Mouse (Mus musculus) ovary, postnatal 14 days (tissue): ENCODE results near the gene Ppig.
"Not testable (repeated sequence)": the region's sequence is repeated elsewhere in the genome, so short reads cannot be mapped to it uniquely, and the experiment has no call there.

Source experiments
- DNase-seq: peaks from one replicate; pipeline ENCODE4 v3.0.0; 2022; ENCODE audit warnings: low spot score

Ppig gene

DNA sequence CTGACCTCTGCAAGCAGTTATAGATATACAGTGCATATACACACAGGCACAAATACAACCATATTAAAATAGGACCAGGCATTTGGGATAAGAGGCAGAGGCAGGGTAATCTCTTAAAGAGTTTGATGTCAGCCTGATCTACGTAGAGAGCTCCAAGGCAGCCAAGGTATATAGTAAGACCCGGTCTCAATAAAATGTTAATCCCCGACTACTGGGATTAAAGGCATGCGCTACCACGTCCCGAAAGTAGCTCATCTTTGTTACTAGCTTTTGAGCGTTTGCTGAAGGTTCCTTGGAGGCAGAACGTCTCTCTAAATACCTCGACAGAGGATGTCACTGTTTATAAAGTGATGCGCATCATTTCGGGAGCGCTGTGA lies at the start of gene Ppig:
Ppig (plus strand) TSS at position 273 of the 377 bp plus-strand sequence.
- DNase-seq: no peak

DNA sequence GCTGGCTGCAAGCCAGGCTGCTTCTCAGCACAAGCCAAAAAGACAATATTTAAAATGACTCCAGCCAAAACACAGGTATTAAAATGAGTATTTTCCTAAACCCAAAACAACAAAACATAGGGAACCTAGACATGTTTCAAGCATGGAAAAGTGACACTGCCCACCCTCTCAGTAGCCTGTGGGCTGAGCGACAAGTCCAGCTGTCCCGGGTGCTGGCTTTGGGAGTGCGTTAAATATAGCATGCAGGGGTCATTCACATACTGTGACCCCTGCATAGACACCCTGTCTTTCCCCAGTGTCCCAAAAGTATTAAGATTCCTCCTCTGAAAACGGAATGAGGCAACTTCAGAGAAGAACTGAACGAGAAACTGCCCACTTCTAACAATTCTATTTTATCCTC lies 48.6 kb upstream of the Ppig start:
- no peak for DNase-seq

DNA sequence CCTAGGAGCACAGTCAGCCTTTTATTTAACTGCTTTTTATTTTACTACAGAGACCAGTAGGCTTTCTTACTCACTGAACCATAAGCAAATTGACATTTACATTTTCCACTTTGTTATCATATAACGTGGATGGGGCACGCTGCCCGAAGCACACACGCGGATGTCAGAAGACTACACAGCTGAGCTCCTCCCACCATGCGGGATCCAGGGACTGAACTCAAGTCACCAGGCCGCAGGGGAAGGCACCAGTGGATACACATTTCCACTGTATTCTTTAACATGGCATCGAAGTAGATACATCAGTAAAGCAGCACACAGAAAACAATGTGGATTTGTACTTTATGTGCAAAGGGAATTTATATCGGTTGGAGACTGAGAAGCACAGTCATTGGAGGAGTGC lies 47.1 kb upstream of the Ppig start:
- no peak for DNase-seq

DNA sequence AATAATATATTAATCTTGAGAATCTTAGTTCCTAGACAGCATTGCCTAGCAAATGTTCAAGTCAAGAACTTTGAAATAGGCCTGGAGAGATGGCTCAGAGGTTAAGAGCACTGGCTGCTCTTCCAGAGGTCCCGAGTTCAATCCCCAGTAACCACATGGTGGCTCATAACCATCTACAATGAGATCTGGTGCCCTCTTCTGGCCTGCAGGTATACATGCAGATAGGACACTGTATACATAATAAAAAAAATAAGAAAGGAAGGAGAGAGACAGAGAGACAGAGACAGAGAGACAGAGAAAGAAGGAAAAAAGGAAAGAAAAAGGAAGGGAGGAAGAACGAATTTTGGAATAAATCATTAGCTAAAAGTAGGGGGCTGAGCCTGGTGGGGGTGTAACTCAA lies 45.6 kb upstream of the Ppig start:
- no peak for DNase-seq

DNA sequence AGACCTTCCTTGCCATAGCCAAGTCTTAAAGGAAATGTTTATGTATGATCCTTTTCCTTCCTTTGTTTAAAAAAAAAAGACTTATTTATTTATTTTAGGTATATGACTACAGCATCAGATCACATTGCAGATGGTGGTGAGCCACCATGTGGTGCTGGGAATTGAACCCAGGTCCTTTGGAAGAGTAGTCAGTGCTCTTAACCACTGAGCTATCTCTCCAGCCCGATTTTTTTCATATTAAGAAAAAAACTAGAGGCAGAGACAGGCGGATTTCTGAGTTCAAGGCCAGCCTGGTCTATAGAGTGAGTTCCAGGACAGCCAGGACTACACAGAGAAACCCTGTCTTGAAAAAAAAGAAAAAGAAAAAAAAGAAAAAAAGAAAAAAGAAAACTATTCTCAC lies 45.1 kb upstream of the Ppig start:
- not testable (repeated sequence) for DNase-seq

DNA sequence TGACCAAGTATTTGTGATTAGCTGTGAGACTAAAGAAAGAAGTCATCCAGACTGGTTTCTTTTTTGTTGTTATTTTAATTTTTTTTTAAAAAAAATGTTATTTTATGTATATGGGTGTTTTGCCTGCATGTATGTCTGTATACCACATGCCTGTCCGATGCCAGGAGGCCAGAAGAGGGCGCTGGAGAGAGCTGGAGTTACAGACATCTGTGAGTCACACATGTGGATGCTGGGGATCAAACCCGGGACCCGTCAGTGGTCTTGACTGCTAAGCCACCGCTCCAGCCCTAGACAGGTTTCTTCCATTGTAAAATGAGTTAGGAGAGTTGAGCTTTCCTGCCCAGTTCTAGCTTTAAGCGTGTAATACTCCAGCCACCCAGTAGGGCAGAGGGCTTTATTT lies 42.4 kb upstream of the Ppig start:
- no peak for DNase-seq

DNA sequence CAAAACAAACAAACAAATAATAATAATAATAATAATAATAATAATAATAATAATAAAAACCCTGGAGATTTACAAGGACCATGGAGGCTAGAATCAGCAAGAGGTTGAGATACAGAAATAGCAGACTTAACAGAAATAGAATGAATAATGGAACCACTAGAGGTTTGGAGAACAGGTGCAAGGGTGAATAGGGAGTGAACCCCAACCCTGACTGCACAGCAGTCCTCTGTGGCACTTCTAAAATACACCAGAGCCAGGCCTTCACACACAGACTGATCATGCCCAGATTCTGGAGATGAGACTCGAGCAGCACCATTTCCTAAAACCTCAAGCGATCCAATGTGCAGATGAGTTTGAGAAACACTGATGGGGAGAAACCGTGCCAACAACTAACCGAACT lies 40.4 kb upstream of the Ppig start:
- DNase-seq: no peak

DNA sequence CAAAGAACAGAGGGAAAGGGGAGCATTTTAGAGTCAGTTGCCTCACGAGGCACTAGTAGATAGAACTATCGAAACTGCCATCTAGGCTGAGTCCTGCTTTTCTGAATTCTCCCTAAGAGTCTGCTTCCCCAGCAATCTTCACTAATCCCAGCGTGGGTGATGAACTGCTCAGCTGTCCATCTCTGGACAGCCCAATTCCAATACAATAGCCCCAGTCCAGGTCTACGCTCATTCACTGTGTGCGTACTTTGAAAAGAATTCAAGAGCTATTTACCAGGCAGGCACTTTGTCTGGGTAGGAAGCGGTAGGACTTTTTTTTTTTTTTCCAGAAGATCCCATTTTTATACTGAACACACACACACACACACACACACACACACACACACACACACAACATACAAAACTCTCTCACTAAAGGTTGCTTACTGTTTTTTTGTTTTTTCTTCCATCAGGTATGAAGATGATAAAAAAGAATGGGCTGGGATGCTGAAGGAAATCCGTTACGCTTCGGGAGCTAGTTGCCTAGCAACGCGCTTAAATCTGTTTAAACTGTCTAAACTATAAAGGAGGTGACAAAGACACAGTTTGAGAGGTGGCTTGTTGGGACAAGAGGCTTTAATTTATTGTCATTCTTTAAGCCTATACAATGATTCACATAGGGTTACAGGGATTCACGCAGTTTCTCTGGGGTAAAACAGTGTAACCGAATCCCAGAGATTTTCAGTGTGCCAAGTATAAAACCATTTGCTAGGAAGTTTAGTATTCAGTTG lies 39.1 kb upstream of the Ppig start:
- no peak for DNase-seq

DNA sequence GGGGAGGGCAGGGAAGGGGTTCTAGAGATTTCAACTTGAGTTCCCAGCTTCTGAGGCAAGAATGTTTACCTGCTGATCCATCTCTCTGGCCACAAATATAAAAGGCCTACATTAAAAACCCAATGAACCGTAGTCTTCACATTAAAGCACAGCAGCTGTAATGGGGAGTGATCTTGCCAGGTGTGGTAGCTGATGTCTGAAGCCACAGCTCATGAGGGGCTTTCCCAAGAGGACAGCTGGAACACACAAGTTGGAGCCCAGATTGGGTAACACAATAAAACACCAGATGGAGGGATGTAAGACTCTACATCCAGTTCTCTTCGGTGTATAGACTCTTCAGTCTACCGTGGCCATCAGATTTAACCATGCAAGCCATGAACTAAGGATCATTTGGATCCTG lies 37.9 kb upstream of the Ppig start:
- DNase-seq: no peak

DNA sequence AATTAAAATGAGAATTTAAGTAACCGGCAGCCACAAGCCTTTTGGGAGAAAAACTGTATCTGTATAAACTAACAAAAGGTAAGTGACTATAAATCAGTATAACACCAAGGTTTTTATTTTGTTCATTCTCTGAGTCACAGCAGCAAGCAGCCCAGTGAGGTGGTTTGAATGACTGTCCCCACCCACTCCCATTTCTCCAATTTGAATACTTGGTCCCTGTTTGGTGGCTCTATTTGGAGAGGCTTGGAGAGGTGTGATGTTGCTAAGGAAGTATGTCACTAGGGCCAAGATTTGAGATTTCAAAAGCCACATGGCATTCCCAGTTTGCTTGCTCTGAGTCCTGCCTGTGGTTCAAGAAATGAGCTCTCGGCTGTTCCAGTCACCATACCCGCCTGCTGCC lies 32.1 kb upstream of the Ppig start:
- no peak for DNase-seq

DNA sequence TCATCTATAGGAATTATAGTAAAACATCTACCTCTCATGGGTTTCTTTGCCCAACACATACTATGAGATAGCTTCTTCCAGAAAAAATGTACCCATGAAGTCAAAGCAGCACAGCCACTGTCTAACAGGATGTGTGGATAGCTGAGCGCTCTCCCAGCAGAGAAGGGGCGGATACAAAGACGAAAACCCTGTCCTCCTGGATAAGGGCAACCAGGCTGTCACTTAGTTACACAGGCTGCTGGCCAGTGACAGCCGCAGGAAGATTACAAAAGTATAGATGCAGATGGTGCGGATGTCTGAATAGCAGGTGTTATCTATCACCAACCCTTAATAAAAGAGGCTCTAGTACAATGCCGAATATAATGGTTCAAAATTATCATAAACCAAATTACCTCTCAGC lies 31.5 kb upstream of the Ppig start:
- DNase-seq: no peak

DNA sequence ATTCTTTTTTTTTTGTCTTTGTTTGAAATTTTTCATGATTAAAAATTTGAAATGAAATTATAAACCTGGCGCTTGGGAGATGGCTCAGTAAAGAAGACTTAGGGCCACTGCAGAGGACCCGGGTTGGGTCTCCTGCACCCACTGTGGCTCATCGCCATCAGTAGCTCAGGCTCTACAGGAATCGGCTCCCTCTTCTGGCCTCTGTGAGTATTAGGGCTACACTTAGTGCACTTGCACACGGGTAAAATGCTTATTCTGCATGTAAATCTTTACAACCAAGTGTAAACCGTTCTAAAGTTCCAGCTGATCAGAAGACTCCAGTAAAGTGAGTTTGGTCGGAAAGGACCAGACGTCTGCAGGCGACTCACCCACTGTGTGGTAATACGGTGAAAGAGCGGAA lies 28.8 kb upstream of the Ppig start:
- no peak for DNase-seq

DNA sequence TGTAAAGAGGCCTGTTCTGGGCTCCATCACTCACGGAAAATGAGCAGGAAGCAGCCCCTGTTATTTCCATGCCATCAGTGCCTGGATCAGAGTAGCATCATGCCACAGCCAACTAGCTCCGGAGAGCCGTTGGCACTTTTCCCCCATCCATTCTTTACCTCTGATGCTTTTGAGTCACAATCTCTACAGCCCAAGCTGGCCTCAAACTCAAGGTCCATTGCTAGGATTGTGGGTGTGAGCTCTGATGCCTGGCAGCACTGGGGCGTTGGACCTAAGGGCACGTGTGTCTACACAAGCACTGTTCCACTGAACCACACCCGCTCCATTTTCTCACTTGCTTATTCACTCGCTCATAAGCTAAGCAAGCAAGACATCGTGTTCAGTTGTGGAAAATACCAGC lies 21.9 kb upstream of the Ppig start:
- no peak for DNase-seq

DNA sequence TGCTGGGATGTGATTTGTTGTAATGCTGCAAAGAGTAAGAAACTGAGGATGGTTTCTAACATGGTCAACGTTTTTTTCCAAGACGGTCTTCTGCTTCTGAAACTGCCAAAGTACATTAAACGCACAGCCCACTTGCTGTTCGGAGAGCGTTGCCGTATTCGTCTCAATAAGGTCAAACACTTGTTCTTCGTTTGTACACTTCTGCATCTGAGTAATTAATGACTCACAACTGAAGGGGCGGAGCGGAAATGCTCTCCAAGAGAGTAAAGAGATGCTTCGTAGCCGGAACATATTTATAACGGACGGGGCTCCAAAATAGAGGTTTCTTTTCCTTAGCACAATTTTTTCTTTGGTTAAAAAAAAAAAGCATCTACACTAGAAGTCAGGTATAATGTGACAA lies 10.2 kb upstream of the Ppig start:
- no peak for DNase-seq

DNA sequence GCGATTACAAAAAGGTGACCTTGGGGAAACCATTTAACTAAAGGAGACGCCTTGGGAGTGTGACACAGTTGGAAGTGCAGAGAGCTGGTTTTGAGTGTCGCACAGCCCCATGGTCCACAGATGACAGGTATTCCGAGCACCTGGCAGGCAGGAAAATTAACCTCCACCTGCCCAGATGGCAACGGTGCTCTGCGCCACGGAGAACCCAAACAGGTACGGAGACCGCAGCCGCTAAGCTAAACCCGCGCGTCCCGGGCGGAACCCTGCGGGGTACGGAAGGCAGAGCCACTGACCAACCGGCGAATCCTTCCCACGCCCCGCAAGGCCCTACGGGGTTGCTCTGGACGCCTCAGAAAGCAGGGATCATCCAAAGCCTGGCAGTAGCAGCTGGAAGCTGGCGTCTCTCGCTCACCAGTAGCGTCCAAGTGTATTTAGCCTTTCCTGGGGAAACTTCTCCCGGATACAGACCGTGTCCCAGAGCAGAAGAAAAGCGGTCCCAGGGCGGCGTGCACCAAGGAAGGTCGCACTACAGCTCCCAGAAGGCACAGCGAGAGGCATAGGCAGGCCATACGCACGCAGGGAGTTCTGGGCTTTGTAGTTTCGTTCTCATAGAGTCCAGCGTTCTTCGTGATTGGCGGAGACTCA lies 9.2 kb upstream of the Ppig start, which contains the start of gene Fastkd1:
Fastkd1 (minus strand) TSS at position 536 of the 645 bp plus-strand sequence.
- DNase-seq: peak; percentile 61

DNA sequence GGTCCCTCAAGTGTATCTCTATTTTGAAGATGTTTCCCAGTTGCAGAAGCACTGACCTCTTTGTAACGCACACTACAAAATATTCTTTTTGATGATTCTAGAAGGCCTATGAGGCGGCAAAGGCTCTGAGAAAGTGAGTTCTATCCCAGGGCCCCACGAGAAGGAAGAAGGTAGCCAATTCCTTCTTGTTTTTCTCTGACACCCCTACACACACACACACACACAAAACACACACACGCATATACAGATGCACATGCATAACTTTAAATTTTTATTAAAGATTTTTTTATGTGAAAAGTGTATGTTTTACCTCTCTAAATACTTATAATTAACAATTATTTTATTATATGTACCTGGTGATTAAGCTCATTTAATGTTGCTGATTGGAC lies 8.7 kb upstream of the Ppig start:
- DNase-seq: no peak

DNA sequence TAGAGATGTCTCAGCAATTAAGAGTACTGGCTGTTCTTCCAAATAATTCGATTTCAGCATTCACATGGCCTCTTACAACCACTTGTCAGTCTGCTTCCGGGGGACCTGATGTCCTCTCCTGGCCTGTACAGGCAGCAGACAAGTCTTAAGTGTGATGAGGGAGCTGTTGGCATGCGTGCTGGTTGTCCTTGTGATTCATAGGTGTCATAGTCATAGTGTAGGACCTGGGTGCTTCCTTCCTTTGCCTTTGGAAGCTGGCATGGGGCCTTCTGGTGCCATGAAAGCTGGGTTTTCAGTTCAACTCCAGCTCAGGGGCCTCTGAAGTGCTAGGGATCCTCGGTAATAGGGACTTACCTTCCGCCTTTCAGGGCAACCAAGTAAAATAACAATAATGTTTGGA lies 8.2 kb upstream of the Ppig start:
- DNase-seq: no peak

DNA sequence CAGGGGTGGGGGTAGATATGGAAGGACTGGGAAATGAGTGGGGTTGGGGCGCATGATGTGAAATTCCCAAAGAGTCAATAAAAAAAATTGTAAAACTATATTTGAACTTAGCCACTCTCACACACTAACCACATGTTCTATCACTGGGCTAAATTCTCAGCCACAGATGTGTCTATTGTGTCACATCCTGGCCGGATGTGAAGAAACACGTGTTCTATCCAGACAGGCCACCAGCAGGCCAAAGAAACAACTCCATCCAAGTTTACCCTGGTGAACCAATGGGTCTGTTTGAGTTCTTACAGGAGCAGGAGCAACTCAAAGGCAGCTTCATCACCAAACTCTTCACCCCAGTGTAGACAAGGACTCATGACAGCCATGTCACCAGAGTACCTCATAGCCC lies 5.9 kb upstream of the Ppig start:
- DNase-seq: no peak

DNA sequence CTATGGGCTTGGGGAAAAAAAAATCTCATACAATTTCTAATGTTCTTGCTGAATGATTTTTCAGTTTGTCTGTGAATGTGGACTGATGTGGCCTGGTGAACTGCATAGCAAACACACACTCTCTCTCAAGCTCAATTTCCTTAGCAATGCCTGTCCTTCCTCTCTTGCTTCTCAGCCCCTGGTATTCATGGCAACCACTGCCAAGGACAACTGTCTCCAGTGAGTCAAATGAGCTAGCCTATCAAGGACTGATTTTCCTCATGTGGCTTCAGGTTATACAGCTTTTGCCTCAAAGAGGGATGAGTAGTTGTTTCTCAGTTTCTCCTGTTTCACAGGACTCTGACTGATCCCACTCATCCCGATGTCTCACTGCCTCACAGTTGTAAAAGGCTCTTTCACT lies 3.2 kb upstream of the Ppig start:
- DNase-seq: no peak

DNA sequence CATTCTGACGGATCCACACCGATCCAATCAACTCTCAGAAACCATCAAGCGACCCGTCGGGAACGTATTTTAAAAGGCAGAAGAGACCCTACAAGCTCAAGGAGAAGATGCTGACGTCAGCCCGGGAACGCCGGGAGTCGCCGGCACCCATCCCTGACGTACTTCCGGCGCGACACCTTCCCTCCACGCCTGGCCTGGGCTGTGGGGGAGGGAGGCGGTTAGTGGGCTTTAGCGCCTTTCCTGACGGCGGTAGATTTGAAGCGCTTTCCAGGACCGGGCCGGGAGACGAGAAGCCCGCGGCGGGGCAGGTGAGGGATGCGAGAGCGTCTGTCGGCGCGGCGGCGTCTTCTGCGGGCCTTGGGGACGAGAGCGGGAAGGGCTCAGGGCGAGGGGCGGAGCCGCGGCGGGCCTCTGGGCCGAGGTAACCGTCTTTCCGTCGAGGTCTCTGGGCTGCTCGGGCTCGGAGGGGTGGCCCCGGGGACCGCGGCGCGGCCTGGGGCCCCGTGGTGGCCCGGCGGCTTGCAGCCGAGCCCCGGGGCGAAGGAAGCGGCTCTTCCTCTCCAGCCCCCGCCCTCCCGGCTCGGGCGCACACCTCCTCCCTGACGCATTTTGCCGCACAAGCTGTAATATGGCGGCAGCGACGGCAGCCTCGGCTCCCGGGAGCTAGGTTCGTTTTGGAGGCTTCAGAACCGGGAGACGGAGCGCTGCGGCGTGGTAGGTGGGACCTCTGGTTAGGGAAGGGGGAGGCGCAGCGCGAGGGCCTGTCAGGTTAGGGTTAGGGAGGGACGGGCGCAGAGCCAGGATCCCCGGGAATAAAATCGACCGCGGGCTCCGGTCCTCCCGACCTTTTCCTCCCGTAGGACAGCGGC lies 539 bp downstream of the Ppig start:
- DNase-seq: peak; percentile 90

DNA sequence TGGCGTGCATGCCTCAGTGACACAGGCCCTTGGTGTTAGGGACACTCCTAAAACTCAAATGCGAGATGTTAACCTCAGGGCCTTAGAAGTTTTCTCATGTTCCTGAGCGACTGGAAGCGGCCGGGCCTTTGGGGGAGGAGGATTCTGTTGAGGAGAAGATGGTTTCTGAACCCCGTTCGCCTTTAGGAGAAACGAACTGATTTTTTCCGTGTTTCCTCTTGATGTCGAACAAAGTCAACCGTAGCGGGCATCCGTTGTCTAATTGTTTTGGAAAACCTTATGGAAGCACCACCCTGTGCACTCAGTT lies 1.1 kb downstream of the Ppig start:
- DNase-seq: no peak

DNA sequence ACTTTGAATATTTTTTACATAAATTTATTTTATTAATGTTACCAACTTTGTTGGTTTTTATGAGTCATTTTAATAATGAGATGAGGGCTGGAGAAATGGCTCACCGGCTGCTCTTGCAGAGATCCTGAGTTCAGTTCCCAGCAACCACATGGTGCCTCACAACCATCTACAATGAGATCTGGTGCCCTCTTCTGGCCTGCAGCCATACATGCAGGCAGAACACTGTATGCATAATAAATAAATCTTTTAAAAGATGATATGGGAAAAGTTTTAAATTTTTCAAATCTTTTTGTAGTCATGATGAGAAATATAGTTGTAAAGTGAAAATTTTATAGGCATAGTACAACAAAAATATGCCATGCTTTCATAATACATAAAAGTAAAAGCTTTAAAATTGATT lies 22.7 kb downstream of the Ppig start:
- DNase-seq: no peak

DNA sequence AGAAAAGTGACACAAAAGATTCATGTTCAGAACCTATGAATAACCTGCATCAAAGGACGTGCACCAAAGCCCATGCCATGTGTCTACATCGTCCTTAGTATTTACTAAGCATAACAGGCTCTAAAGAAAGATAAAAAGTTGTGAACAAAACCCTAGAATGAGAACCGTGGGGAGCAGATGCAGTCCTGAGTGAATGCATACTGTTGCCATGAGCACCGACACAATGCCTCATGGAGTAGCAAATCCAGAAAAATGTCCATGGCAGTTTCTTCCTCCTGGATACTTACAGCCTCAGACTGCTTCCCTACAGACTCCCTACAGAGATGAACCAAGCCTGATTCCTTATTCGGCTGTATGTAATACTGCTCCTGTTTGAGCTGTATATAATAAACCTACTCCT lies 38.6 kb downstream of the Ppig start:
- no peak for DNase-seq
